Mouse (Mus musculus): Measurements from ENCODE around the gene Mycbp2.

Mycbp2 gene

GRCm38 (mm10) chr14:103102246-103102645 is 244.4 kb downstream of the Mycbp2 start:
- DNase-seq (ENCODE audit: low spot score): no peak

GRCm38 (mm10) chr14:103101171-103101570 is 245.4 kb downstream of the Mycbp2 start:
- no peak for DNase-seq (ENCODE audit: low spot score)

GRCm38 (mm10) chr14:103100296-103100695 is 246.3 kb downstream of the Mycbp2 start:
- no peak for DNase-seq (ENCODE audit: low spot score)

- peak; percentile 82 for DNase-seq (ENCODE audit: low spot score)
Measured at GRCm38 (mm10) chr14:103099238-103099933, 247.2 kb downstream of the Mycbp2 start, which contains the start of gene Fbxl3. TSS of gene Fbxl3 (minus strand) at chr14:103099566.

- peak; percentile 74 for DNase-seq (ENCODE audit: low spot score)
Measured at GRCm38 (mm10) chr14:103098587-103099235, 247.9 kb downstream of the Mycbp2 start.

GRCm38 (mm10) chr14:103098213-103098586 is 248.4 kb downstream of the Mycbp2 start:
- DNase-seq (ENCODE audit: low spot score): no peak

GRCm38 (mm10) chr14:103096621-103097020 is 250.0 kb downstream of the Mycbp2 start:
- DNase-seq (ENCODE audit: low spot score): no peak

- DNase-seq (ENCODE audit: low spot score): no peak
Measured at GRCm38 (mm10) chr14:103095826-103096225, 250.8 kb downstream of the Mycbp2 start.

GRCm38 (mm10) chr14:103095036-103095435 is 251.6 kb downstream of the Mycbp2 start:
- DNase-seq (ENCODE audit: low spot score): no peak

- DNase-seq (ENCODE audit: low spot score): no peak
Measured at GRCm38 (mm10) chr14:103093670-103094069, 252.9 kb downstream of the Mycbp2 start.

GRCm38 (mm10) chr14:103093236-103093635 is 253.4 kb downstream of the Mycbp2 start:
- no peak for DNase-seq (ENCODE audit: low spot score)

- peak; percentile 35 for DNase-seq (ENCODE audit: low spot score)
Measured at GRCm38 (mm10) chr14:103088624-103089023, 258.0 kb downstream of the Mycbp2 start.

- no peak for DNase-seq (ENCODE audit: low spot score)
Measured at GRCm38 (mm10) chr14:103087846-103088245, 258.8 kb downstream of the Mycbp2 start.

GRCm38 (mm10) chr14:103086671-103087324 is 259.8 kb downstream of the Mycbp2 start:
- DNase-seq (ENCODE audit: low spot score): no peak

GRCm38 (mm10) chr14:103085840-103086533 is 260.6 kb downstream of the Mycbp2 start:
- no peak for DNase-seq (ENCODE audit: low spot score)

GRCm38 (mm10) chr14:103079209-103079977 is 267.2 kb downstream of the Mycbp2 start:
- no peak for DNase-seq (ENCODE audit: low spot score)

- DNase-seq (ENCODE audit: low spot score): no peak
Measured at GRCm38 (mm10) chr14:103078006-103078912, 268.4 kb downstream of the Mycbp2 start.

- no peak for DNase-seq (ENCODE audit: low spot score)
Measured at GRCm38 (mm10) chr14:103077272-103078005, 269.2 kb downstream of the Mycbp2 start.

- DNase-seq (ENCODE audit: low spot score): no peak
Measured at GRCm38 (mm10) chr14:103075166-103075565, 271.4 kb downstream of the Mycbp2 start.

GRCm38 (mm10) chr14:103073825-103074224 is 272.8 kb downstream of the Mycbp2 start:
- no peak for DNase-seq (ENCODE audit: low spot score)

Measured in ovary, postnatal 14 days (tissue).